Mouse (Mus musculus) stomach, embryonic 15.5 days (tissue): ENCODE results near the gene Cfap43. TPM values are rescaled to one million over a fixed set of nuclear protein-coding genes. Genes with fewer than 3 reads are reported as not detected.
A peak's percentile ranks its signal among the peaks of the same experiment; 100 is the strongest.
"Not testable (repeated sequence)": the region's sequence is repeated elsewhere in the genome, so short reads cannot be mapped to it uniquely, and the experiment has no call there.

Experiments used
- ATAC-seq: fragments of 200-750 bp; cut with Nextera tagmentation; 2 replicates; pipeline ENCODE4 v1.8.0; 2017; ENCODE audit warnings: low read depth, moderate number of reproducible peaks, moderate TSS enrichment; ENCODE audit not compliant: insufficient read depth, low FRiP score
- H3K27ac ChIP-seq: fragments of 300-500 bp; sonication (generic); 2 replicates; pipeline ENCODE4 v1.5.1; 2015; ENCODE audit warnings: mild to moderate bottlenecking, inconsistent platforms
- H3K27me3 ChIP-seq: fragments of 300-500 bp; sonication (generic); replicated peaks from 2 replicates; pipeline ENCODE4 v1.6.1; 2015; ENCODE audit warnings: inconsistent platforms
- H3K36me3 ChIP-seq: fragments of 300-500 bp; sonication (generic); 2 replicates; pipeline ENCODE4 v1.6.1; 2015; ENCODE audit warnings: inconsistent platforms
- H3K4me1 ChIP-seq: fragments of 300-500 bp; sonication (generic); 2 replicates; pipeline ENCODE4 v1.6.1; 2015; ENCODE audit warnings: inconsistent platforms
- H3K4me2 ChIP-seq: fragments of 300-500 bp; sonication (generic); 2 replicates; pipeline ENCODE4 v1.6.1; 2015; ENCODE audit warnings: mild to moderate bottlenecking, inconsistent platforms
- H3K4me3 ChIP-seq: fragments of 300-500 bp; sonication (generic); replicated peaks from 2 replicates; pipeline ENCODE4 v1.5.1; 2015; ENCODE audit warnings: inconsistent platforms
- H3K9ac ChIP-seq: fragments of 300-500 bp; sonication (generic); 2 replicates; pipeline ENCODE4 v1.6.1; 2015; ENCODE audit warnings: inconsistent platforms
- H3K9me3 ChIP-seq: fragments of 300-500 bp; sonication (generic); 2 replicates; pipeline ENCODE4 v1.6.1; 2016; ENCODE audit warnings: inconsistent platforms
- WGBS: fragments of 180-500 bp; shearing (Covaris S2); methylation state at CpG from one replicate; pipeline ENCODE4 v1.1.7; 2015; 5-methylcytosine and 5-hydroxymethylcytosine counted together
- polyA plus RNA-seq: library from polyadenylated mRNA; unstranded; fragments of >200 nt; fragmentation: Nextera tagmentation; extraction: Ambion mirVana; gene quantifications from 2 replicates; pipeline ENCODE4 v1.2.1, GENCODE M21; 2015

Gene Cfap43
- polyA plus RNA-seq, 1 experiment from 2014 or later: 0.62 TPM

GRCm38 (mm10) chr19:47862581-47862980 lies 56.5 kb downstream of the Cfap43 start:
- no peaks in the 10 kb centered on the region for H3K27me3 ChIP-seq
- no peak for ATAC-seq
- no peak overlapping the region for H3K9ac ChIP-seq
- 90% methylated on average over 3 of the region's 3 CpGs for WGBS
- H3K27ac ChIP-seq: no peak overlapping the region
- no peaks in the 10 kb centered on the region for H3K9me3 ChIP-seq
- no peak overlapping the region for H3K4me3 ChIP-seq
- H3K4me2 ChIP-seq: no peak overlapping the region
- H3K36me3 ChIP-seq: peaks cover 5% of the 10 kb centered on the region; the same call in 1 of the 2 replicates
- 0 out of 2 replicates have a peak, but pooled peaks cover under 1% of the 10 kb centered on the region for H3K4me1 ChIP-seq

- Histone ChIP-seq H3K4me2 (0 out of 2 replicates have a peak overlapping the region, but pooled peaks have one; percentile 10), H3K4me1 (0 out of 2 replicates have a peak, but pooled peaks cover 5% of the 10 kb centered on the region), H3K27ac (peak overlapping the region; percentile 67; the same call in 1 of the 2 replicates), H3K36me3 (peaks cover 5% of the 10 kb centered on the region; the same call in 1 of the 2 replicates), H3K9ac (no peak overlapping the region), H3K27me3 (no peaks in the 10 kb centered on the region), H3K4me3 (no peak overlapping the region), H3K9me3 (no peaks in the 10 kb centered on the region)
- WGBS: 69% methylated on average over 8 of the region's 8 CpGs
- no peak for ATAC-seq
Measured at GRCm38 (mm10) chr19:47859180-47859579, 59.9 kb downstream of the Cfap43 start.

- H3K4me1 ChIP-seq: 0 out of 2 replicates have a peak, but pooled peaks cover 5% of the 10 kb centered on the region
- WGBS: 81% methylated on average over 18 of the region's 18 CpGs
- H3K36me3 ChIP-seq: peaks cover 5% of the 10 kb centered on the region; the same call in 1 of the 2 replicates
- H3K4me2 ChIP-seq: peak overlapping the region; percentile 10
- H3K9me3 ChIP-seq: no peaks in the 10 kb centered on the region
- H3K4me3 ChIP-seq: no peak overlapping the region
- H3K27ac ChIP-seq: peak overlapping the region; percentile 67; the same call in 1 of the 2 replicates
- H3K27me3 ChIP-seq: no peaks in the 10 kb centered on the region
- no peak overlapping the region for H3K9ac ChIP-seq
- no peak for ATAC-seq
Measured at GRCm38 (mm10) chr19:47857957-47858942, 60.8 kb downstream of the Cfap43 start.

- peaks cover 5% of the 10 kb centered on the region; the same call in 1 of the 2 replicates for H3K36me3 ChIP-seq
- WGBS: under 1% methylated on average over 59 of the region's 60 CpGs
- ATAC-seq: peak; percentile 93
- H3K4me2 ChIP-seq: peak within 1 kb of the TSS; percentile 89
- H3K9me3 ChIP-seq: no peaks in the 10 kb centered on the region
- H3K27ac ChIP-seq: peak within 1 kb of the TSS; percentile 75
- 0 out of 2 replicates have a peak, but pooled peaks cover 5% of the 10 kb centered on the region for H3K4me1 ChIP-seq
- peak within 1 kb of the TSS; percentile 60 for H3K4me3 ChIP-seq
- H3K9ac ChIP-seq: peak within 1 kb of the TSS; percentile 52
- no peaks in the 10 kb centered on the region for H3K27me3 ChIP-seq
Measured at GRCm38 (mm10) chr19:47854796-47855783, 64.0 kb downstream of the Cfap43 start, which contains the start of gene Gsto1. Gsto1 (plus strand) TSS chr19:47854970.

GRCm38 (mm10) chr19:47853951-47854795 lies 64.9 kb downstream of the Cfap43 start:
- H3K4me2 ChIP-seq: peak overlapping the region; percentile 89
- H3K9me3 ChIP-seq: no peaks in the 10 kb centered on the region
- peak overlapping the region; percentile 60 for H3K4me3 ChIP-seq
- no peak overlapping the region for H3K9ac ChIP-seq
- WGBS: 11% methylated on average over 13 of the region's 13 CpGs
- ATAC-seq: peak; percentile 52
- no peaks in the 10 kb centered on the region; the same call in 1 of the 2 replicates for H3K36me3 ChIP-seq
- no peaks in the 10 kb centered on the region for H3K27me3 ChIP-seq
- H3K27ac ChIP-seq: peak overlapping the region; percentile 48
- H3K4me1 ChIP-seq: 0 out of 2 replicates have a peak, but pooled peaks cover 5% of the 10 kb centered on the region

- Histone ChIP-seq H3K9ac (no peak overlapping the region), H3K4me1 (0 out of 2 replicates have a peak, but pooled peaks cover 5% of the 10 kb centered on the region), H3K27ac (no peak overlapping the region), H3K36me3 (no peaks in the 10 kb centered on the region), H3K4me2 (no peak overlapping the region), H3K9me3 (no peaks in the 10 kb centered on the region), H3K27me3 (no peaks in the 10 kb centered on the region), H3K4me3 (no peak overlapping the region)
- 83% methylated on average over 3 of the region's 3 CpGs for WGBS
- no peak for ATAC-seq
Measured at GRCm38 (mm10) chr19:47853053-47853452, 66.0 kb downstream of the Cfap43 start.

- H3K27me3 ChIP-seq, H3K9me3 ChIP-seq, H3K9ac ChIP-seq, H3K36me3 ChIP-seq, ATAC-seq, H3K27ac ChIP-seq, H3K4me2 ChIP-seq, H3K4me1 ChIP-seq, H3K4me3 ChIP-seq: not testable (repeated sequence)
- 75% methylated on average over 3 of the region's 3 CpGs for WGBS
Measured at GRCm38 (mm10) chr19:47852131-47852530, 67.0 kb downstream of the Cfap43 start.

- 86% methylated on average over 3 of the region's 3 CpGs for WGBS
- no peak overlapping the region for H3K4me3 ChIP-seq
- no peaks in the 10 kb centered on the region for H3K27me3 ChIP-seq
- no peaks in the 10 kb centered on the region for H3K9me3 ChIP-seq
- H3K27ac ChIP-seq: no peak overlapping the region
- H3K9ac ChIP-seq: no peak overlapping the region
- no peak overlapping the region for H3K4me2 ChIP-seq
- no peak for ATAC-seq
- H3K4me1 ChIP-seq: no peaks in the 10 kb centered on the region
- H3K36me3 ChIP-seq: no peaks in the 10 kb centered on the region
Measured at GRCm38 (mm10) chr19:47849735-47850134, 69.4 kb downstream of the Cfap43 start.

GRCm38 (mm10) chr19:47841234-47841633 lies 77.9 kb downstream of the Cfap43 start:
- H3K4me2 ChIP-seq, H3K9me3 ChIP-seq, H3K27ac ChIP-seq, H3K4me1 ChIP-seq, H3K4me3 ChIP-seq, H3K27me3 ChIP-seq, ATAC-seq, H3K9ac ChIP-seq, H3K36me3 ChIP-seq: not testable (repeated sequence)
- WGBS: 72% methylated on average over 15 of the region's 15 CpGs

GRCm38 (mm10) chr19:47837527-47837901 lies 81.6 kb downstream of the Cfap43 start:
- under 1% methylated on average over 6 of the region's 6 CpGs for WGBS
- Histone ChIP-seq H3K27ac (no peak overlapping the region), H3K4me1 (0 out of 2 replicates have a peak, but pooled peaks cover 8% of the 10 kb centered on the region), H3K27me3 (no peaks in the 10 kb centered on the region), H3K4me2 (peak overlapping the region; percentile 92), H3K9me3 (no peaks in the 10 kb centered on the region), H3K4me3 (peak overlapping the region; percentile 51), H3K9ac (no peak overlapping the region), H3K36me3 (no peaks in the 10 kb centered on the region)
- no peak for ATAC-seq
